ENCODE assay signal across 9 mouse cellular contexts in genomic region chr1:153661689-153662002, GRCm38 (mm10). TPM values are rescaled to one million over a fixed set of nuclear protein-coding genes. Genes with fewer than 3 reads are reported as not detected.
DNase-seq lines count a peak whose midpoint lies in the region; TF ChIP-seq lines count a peak whose summit lies in the region.
"Had no signal": no experiment of that assay in that cellular context is flagged by ENCODE, and none has a peak within 500 bp of the region (broad histone marks: within the 10 kb centered on the region; RNA-seq: fewer than 3 reads in every experiment).

No protein-coding gene starts in this region.

- intact Hi-C loops in gastrocnemius, adult 2 months (cut with DNase I), result no loop called here
- intact Hi-C loops in gastrocnemius, postnatal 14 days (cut with DNase I; ENCODE audit: low total_unique reads), result no loop called here
- intact Hi-C loops in left cerebral cortex, postnatal 14 days (cut with DNase I), result no loop called here

- peak; percentile 40 for DNase-seq in gastrocnemius, adult 2 months
- DNase-seq in gastrocnemius, postnatal 14 days, result no peak
- DNase-seq in brain, embryonic 14.5 days (ENCODE audit: low read depth), result peak; percentile 42
- DNase-seq in kidney, adult 18-20 months, result peak; percentile 37
- peak; percentile 16 to 47 for DNase-seq in lung, postnatal 4 days
- DNase-seq in left cerebral cortex, postnatal 14 days (ENCODE audit: low spot score in 2 of 2), result no peak
- DNase-seq in spleen, postnatal 14 days (ENCODE audit: low spot score in 2 of 2), result no peak
- no peak for DNase-seq in natural killer cell, adult 2 months (ENCODE audit: low spot score in 2 of 2)
- DNase-seq: right cerebral cortex, postnatal 14 days had no signal

- no peak overlapping the region for H3K4me3 ChIP-seq in gastrocnemius, adult 2 months

- TF ChIP-seq POLR2A in brain, embryonic 14.5 days (IDR thresholded peaks at IDR 0.05; ENCODE audit: borderline replicate concordance, extremely low read depth, insufficient read depth, insufficient read length, poor library complexity, severe bottlenecking), result no peak

- no peak overlapping the region for H3K27ac ChIP-seq in gastrocnemius, adult 2 months

- no peak for TF ChIP-seq CTCF in gastrocnemius, adult 2 months (IDR thresholded peaks at IDR 0.05)
- TF ChIP-seq CTCF in brain, embryonic 14.5 days (IDR thresholded peaks at IDR 0.05; ENCODE audit: borderline replicate concordance, extremely low read depth, insufficient read depth, insufficient read length), result no peak

RNA-seq across cellular contexts. Expression of gene Rgs8, which starts 8.8 kb away (rescaled TPM):
- total RNA-seq in gastrocnemius, adult 2 months (2021), result not detected
- under 1 TPM; 0.31 to 0.68 TPM for total RNA-seq in gastrocnemius, postnatal 14 days (2021)
- polyA plus RNA-seq in brain, embryonic 14.5 days (2012; rRNA removed), result 31.1 and 46.2 TPM in 2 replicates
- total RNA-seq in left cerebral cortex, postnatal 14 days (2021), result 10 to 100 TPM; 37.6 to 39.6 TPM

Comparison
In these comparisons a context has a peak if more than half of its experiments do, and no peak if none do; other contexts are left out.
1. DNase-seq: peak in gastrocnemius, adult 2 months (single experiment), brain, embryonic 14.5 days (single experiment), kidney, adult 18-20 months (single experiment) and lung, postnatal 4 days (2 of 2); none in gastrocnemius, postnatal 14 days (single experiment), left cerebral cortex, postnatal 14 days (0 of 2), spleen, postnatal 14 days (0 of 2) and natural killer cell, adult 2 months (0 of 2).
2. RNA of gene Rgs8, which starts 8.8 kb away (total RNA-seq): 37.6 to 39.6 TPM in left cerebral cortex, postnatal 14 days; 0.31 to 0.68 TPM in gastrocnemius, postnatal 14 days and not detected in gastrocnemius, adult 2 months; every median in the first group is over 10 times any median in the second.